Mouse (Mus musculus) cerebellum, postnatal 10 days (tissue): ENCODE measurements around the gene Gm45837.

Experiments used
- DNase-seq, 2 experiments: peaks; one replicate each; pipeline ENCODE4 v3.0.0; 2021; ENCODE audit warnings: mixed read lengths in 2 of 2

Gm45837 gene

GRCm38 (mm10) chr7:101410267-101410936 is at the start of gene Gm45837:
Gm45837 (plus strand) TSS chr7:101410886.
- no peak for DNase-seq

DNA sequence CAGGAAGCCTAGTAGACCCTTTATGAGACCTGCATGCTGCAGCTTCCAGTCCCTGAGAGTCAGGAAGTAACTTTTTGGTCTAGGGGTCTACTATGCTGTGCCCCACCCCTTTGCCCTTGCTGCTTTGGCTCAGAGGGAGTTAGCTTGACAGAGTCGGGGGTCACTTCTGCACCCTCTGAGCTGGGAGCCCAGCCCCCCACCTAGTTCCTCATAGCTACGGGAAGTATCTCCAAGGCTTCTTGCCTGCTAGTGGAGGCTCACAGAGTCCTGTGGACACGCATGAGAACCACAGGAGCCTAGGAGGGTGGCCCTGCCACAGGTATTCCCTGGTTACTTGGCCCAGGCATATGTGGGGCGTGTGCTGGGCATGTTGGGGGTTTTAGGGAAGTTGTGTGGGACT is 49.7 kb upstream of the Gm45837 start:
- DNase-seq, result no peak

- DNase-seq, result no peak
Observed at GRCm38 (mm10) chr7:101361767-101362166, 48.9 kb upstream of the Gm45837 start.

DNA sequence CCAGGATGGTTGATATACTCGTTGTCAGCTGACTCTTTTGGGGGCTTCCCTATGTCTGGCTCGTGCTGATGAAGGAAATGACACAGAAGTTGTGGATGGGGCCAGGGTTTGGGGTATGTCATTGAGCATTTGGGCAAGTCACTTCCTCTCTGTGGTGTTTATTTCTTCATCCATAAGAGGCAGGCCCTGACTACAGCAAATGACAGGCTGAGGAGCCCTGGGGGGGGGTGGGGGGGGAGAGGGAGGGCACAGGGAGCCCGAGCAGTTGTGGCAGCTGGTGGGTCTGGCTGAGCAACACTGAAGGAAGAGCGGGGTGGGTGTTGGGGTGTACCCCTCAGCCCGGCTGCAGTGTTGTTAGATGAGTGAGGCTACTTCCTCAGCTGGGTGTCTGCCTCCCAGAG is 47.9 kb upstream of the Gm45837 start:
- DNase-seq, result no peak

DNA sequence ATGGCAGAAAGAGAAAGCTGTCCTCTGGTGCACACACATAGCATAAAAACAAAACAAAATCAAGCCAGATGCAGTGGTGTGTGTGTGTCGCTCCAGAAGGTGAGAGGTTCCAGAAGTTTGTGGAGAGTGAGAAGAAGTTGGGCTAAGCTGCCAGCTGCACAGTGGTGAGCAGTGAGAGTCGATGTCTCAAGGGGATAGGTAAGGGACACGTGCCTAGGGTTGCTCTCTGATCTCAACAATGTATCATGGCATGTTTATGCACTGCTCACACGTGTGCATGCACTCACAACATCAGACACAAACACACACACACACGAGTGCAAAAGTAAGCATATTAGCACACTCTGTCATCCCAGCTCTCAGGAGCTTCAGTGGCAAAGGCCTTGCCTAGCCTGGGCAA is 46.8 kb upstream of the Gm45837 start:
- DNase-seq, result no peak

GRCm38 (mm10) chr7:101367901-101368852 is 42.5 kb upstream of the Gm45837 start:
- DNase-seq, result no peak

GRCm38 (mm10) chr7:101369666-101370065 is 41.0 kb upstream of the Gm45837 start:
- no peak for DNase-seq

DNA sequence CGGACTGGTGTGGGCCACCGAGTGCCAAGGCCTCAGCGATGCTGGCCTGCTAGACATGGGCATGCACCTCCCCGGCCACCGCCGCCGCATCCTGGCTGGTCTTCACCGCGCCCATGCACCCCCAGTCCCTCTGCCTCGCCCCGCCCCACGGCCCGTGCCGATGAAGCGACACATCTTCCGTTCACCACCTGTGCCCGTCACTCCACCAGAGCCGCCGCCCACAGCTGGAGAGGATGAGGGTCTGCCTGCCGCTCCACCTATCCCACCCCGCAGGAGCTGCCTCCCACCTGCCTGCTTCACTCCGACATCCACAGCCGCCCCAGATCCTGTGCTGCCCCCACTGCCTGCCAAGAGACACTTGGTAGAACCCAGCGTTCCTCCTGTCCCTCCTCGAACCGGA is 37.6 kb upstream of the Gm45837 start:
- DNase-seq, result no peak

DNA sequence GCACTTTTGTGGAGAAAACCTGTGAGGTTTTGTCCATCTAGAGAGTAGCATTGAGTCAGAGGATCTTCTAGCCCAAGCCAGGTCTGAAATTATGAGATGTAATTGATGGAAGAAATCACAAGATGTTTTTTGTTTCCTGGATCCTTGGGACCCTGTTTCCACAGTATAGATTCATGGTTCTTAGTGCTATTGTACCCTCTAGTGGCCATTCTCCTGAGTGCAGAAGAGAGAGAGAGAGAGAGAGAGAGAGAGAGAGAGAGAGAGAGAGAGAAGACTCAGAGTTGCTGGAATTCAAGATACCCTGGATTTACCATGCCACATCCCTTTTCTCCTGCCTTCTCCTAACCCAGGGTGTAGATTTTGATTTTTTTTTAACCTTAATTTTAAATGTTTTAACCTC is 36.5 kb upstream of the Gm45837 start:
- peak; percentile 73 to 82 for DNase-seq

- DNase-seq, result no peak
Observed at GRCm38 (mm10) chr7:101376701-101377340, 33.9 kb upstream of the Gm45837 start.

GRCm38 (mm10) chr7:101377741-101378262 is 32.9 kb upstream of the Gm45837 start:
- no peak for DNase-seq

DNA sequence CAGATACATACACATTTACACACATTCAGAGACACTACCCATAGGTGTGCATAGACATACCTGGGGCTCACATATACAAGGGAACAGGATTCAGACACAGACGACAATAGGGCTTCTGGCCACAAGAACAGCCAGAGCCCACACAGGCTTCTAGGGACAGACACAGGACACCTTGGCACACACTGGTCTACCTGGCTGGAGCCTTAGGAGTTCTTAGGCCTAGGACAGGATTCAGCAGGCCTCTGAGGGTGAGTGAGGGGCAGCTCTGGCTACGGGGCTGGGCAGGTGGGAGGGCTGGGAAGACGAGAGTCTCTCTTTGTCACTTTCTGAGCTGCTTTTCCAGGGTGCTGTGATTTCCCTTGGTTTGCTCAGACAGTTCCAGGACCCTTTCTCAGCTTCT is 32.4 kb upstream of the Gm45837 start:
- no peak for DNase-seq

GRCm38 (mm10) chr7:101378796-101379465 is 31.8 kb upstream of the Gm45837 start:
- no peak for DNase-seq

DNA sequence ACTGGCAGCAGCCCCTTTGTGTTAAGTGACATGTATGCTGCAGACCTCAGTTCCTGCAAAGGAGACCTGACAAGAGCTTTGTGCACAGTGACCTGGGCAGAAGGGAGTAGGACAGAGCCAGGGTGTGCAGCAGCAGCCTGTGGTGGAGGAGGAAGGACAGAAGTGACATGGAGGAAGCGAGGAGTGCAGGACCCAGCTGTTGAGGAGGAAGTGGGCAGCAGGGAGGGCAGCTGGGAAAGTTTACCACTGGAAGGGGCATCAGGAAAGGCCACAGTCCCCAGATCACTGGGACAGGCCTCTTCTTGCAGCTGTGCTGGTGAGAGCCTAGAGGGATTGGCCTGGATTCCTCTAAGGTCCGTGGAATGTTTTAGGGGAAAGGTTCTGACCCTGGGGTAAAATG is 31.0 kb upstream of the Gm45837 start:
- DNase-seq, result no peak

DNA sequence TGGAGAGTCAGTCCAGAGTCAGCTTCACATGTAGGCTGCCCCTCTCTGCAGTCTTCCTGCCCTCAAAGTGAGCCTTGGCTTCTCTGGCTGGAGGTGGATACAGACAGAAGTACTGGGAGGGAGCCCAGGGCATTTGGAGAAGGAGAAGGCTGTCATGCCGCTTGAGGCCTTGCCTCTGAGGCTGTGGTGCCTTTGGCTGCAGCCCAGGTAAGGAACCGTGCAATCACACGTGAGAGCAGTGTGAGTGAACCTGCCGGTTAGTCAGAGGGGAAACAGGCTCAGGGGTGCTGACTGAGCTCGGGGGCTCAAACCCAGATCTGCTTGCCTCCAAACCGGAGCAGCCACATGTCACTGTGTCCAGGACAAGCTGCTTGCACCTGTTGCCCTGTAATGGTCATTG is 29.2 kb upstream of the Gm45837 start:
- no peak for DNase-seq

DNA sequence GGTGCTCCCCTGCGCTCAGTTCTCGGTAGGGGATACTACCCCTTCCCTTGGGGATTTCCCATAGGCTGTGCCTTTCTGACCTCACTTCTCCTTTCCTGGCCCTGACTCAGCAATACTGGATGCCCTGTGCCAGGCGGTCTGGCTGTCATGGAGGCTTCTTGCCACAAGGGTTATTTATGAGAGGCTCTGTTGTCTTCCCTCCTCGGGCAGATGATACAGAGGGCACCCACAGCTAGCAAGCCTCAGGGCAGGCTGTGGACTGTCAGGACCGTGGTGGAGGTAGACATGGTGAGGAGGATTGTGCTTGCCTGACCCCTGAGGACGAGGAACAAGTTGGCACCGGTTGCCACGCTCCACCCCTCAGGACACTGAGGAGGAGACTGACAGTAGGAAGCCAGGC is 28.3 kb upstream of the Gm45837 start:
- DNase-seq, result peak; percentile 42 to 43

DNA sequence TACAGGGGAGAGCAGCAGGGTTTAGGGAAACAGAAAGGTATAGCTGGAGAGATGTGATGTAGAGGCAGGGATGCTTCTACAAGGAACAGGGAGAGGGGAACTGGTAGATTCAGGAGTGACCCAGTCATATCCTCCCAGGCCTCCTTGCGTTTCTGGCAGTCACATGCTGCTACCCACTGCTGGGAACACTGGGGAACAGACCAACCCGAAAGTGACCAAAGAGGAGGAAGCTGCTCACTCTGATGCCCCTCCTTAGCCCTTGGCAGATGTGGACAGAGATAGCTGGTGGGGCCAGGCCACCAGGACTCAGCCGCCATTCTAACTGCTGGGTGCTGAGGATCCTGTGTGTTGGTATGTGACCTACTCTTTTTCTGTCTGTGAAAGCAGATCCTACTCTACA is 26.9 kb upstream of the Gm45837 start:
- no peak for DNase-seq

- no peak for DNase-seq
Observed at GRCm38 (mm10) chr7:101384931-101385330, 25.8 kb upstream of the Gm45837 start.

DNA sequence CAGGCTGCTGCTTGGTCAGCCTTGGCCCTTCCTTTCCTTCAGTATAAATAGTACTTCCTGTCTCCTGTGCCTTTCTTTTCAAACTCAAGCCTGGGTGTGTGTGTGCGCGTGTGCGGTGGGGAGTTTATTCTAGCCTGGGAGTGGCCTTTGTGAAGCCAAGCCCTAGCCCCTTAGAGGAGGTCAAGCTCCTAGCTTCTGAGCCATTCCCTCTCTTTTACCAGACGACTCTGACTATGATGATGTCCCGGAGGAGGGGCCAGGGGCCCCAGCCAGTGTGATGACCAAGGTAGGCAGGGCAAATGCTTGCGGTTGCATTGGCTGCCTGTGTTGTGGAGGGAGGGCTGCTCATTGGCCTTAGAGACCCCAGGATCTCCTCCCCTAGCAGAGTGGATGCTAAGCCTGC is 25.4 kb upstream of the Gm45837 start:
- no peak for DNase-seq

DNA sequence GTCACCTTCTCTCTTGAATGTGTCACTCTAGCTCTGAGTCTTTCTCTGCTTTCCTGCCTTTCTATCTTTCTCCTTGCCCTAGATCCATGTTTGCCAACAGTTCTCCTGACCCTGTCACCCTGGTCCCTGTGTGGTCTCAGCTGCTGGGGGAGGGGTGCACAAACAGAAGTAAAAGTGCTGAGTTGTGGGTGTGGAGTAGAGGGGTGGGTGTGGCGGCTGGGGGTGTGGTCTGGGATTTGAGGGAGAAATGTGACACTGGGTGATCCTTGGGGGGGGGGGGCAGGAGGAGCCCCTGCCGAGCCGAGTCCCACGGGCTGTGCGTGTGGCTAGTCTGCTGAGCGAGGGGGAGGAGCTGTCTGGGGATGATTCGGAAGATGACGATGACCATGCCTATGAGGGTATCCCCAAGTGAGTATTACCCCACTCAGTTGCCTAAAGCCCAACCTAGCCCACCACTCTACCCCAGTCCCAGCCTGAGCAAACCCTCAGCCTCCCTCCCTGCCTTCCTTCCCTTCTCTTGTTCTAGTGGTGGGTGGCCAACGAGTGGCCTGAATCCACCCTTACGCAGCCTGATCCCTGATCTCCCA is 24.7 kb upstream of the Gm45837 start:
- no peak for DNase-seq

GRCm38 (mm10) chr7:101389256-101389655 is 21.4 kb upstream of the Gm45837 start:
- DNase-seq, result no peak

DNA sequence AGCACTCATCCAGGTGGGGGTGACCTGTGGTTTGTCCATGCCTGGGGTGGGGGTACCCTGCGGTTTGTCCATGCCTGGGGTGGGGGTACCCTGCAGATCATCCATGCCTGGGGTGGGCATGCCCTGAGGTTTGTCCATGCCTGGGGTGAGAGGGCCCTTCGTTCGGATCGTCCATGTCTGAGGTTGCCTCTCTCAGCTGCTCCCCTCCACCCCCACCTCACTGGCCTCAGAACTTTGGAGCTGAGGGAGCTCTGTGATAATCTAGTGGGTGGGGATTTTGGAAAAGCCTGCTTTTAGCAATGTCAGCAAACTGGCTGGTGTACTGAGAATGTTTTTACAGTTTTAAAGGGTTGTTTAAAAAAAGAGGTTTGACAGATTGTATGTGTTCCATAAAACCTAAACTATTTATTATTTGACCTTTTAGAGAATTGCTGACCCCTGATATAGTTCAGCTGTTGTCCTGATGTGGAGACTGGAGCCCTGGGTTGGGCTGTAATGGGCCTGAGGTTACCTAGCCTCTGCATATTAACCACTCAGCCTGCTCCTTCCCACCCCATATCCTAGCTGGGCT is 18.7 kb upstream of the Gm45837 start:
- DNase-seq, result no peak
